Mouse (Mus musculus) induced T-regulatory cell, adult 2 months (primary cell): ENCODE results near the gene Tmem223.

Experiments
- DNase-seq: peaks from one replicate; pipeline ENCODE4 v3.0.0-alpha.2; 2012; ENCODE audit warnings: low read depth

Gene Tmem223

DNA sequence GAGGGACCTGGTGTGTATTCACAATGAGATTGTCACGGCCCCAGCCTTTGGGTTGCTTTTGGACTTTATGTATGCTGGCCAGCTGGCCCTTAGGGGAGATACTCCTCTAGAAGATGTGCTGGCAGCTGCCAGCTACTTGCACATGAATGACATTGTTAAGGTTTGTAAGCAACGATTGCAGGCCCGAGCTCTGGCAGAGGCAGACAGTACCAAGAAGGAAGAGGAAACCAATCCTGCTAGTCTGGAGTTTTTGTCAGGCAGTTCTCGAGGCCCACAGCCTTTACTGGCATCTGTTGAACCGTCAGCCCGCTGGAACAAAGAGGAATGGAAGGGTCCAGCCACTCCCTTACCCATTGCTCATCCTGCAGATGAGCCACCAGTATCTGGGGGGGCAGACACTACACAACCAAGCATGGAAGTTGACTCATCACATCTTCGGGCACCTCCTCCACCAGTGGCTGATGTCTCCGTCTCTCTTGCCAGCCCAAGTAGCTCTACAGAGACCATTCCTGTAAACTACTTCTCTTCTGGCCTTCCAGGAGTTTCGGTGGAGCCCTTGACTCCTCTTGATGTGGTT, 32.5 kb downstream of the Tmem223 start:
- DNase-seq, result no peak

DNA sequence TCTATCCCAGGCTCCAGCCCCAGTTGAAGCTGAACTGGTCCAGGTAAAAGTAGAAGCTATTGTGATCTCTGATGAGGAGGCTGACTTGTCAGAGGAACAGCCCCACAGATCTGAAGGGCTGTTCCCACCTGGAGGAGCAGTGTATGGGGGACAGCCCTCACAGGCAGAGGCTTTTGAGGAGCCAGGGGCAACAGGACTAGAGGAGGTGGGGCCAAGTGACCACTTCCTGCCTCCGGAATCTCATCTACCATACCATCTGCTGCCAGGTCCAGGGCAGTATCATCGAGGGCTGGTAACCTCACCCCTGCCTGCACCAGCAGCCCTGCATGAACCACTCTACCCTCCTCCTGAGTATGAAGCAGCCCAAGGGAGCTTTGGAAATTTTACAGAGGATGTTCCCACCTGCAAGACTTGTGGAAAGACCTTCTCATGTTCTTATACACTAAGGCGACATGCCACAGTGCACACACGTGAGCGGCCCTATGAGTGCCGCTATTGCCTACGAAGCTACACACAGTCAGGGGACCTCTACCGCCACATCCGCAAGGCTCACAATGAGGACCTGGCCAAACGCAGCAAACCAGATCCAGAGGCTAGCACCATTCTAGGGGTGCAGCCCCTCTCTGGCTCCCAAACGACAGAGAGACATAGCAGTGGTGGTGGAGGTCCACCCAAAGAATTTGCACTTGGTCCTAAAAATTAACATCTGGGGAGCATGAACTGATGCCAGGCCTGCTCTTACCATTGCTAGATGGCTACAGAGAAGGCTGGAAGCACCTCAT, 33.3 kb downstream of the Tmem223 start:
- DNase-seq, result no peak

DNA sequence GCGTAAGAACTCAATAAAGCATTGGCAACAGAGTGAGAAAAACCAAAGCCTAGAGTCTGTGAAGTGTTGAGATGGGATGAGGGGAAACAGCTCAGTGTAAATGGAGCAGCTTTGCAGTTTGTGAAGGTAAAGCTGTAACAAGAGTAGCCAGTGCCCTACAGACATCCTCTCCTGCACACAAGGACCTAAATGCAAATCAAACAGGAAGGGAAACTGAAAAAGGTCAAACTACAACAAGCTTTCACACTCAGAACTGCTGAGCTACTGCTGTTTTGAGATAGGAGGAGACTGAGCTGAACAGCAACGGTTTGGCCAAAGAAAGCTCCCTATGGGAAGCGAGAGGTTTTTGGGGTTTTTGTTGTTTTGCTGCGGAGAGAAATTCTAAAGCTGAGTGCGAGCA, 36.0 kb downstream of the Tmem223 start:
- DNase-seq, result peak; percentile 48

DNA sequence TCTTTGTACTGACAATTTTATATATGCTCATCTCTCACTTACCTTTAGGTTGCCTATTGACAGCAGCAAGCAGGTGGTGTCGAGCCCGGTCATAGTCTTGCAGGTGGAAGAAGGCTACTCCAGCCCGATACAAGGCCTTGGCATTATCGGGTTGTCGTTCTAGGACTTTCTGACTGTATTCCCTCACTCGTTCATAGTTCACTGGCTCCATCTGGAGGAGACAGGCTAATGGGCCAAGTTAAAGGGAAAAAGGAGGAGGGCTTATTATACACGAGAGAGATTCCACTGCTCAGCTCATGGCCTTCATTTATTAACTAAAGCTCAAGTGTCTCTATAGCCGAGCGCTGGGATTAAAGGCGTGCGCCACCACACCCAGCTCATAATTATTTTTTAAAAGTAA, 45.0 kb downstream of the Tmem223 start:
- no peak for DNase-seq

DNA sequence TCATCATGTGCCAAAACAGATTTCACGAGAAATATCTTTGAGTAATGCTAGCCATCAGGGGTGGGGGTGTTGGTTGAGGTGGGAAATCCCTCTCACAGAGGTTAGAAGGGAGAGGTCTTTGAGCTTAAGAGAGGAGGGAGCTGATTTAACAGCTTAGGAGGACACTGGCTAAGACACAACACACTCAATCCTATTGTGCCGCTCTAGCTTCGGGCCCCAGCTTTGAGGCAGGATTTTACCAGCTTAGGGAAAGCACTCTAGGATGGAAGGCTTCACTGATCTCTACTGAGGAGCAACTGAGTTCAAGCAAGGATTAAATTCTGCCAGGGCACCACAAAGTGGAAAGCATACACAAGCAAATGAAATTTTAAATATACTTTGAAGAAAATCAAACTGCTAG, 46.2 kb downstream of the Tmem223 start:
- DNase-seq, result no peak

DNA sequence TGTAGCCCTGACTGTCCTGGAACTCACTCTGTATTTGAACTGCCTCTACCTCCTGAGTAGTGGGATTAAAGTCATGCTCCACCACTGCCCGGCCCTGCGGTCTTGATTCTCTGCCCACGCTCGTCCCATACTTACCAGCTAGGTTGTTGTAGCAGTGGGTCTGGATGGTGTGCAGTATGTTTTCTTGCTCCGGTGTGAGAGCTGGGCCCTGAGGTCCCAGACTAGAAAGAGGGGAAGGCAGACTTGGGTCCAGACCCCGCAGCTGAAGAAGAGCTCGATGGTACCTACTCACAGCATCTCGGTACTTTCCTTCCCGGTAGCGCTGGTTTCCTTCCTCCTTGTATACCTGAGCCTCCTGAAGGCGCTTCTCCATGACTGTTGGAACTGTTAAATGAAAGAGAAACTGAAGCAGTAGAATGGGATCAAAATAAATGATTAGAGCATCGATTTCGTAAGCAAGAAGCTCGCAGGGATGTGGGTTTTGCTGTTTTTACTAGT, 47.6 kb downstream of the Tmem223 start:
- DNase-seq, result no peak

DNA sequence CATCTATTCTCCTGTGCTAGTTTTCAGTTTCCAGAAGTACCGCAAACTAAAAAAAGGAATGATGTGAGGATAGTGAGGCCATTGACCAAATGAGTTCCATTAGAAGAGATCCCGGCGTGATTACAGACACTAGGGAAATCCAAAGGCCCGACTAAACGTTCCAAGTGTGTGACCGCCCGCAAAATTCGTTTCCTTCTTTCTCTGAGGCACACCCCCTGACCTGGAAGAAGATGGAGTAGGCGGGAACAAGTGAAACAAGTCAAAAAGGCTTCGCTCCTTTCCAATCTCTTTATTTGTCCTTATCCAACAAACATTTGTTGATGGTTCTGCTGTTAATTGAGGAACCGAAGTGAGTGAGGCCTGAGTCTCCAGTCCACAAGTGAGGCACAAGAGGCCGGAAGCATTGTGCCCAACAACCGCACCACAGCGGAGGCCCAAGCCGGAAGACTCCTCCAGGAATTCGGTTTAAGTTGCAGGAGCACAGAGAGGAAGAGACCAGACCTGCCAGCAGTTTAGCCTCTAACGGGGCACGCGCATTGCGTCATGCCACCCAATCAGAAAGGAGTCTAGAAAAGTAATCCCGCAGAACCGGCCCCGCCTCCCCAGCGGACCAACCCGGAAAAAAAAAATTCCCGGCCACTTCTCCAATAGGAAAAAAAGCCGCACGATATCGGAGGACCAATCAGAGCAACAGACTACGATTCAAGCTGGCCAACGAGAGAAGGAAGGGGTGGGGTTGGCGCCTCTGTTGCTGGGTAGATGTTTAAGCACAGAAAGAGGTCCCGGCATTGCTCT, 48.2 kb downstream of the Tmem223 start, which contains the start of gene Ttc9c:
Ttc9c (minus strand) TSS at position 533 of the 795 bp plus-strand sequence.
- peak; percentile 97 for DNase-seq

DNA sequence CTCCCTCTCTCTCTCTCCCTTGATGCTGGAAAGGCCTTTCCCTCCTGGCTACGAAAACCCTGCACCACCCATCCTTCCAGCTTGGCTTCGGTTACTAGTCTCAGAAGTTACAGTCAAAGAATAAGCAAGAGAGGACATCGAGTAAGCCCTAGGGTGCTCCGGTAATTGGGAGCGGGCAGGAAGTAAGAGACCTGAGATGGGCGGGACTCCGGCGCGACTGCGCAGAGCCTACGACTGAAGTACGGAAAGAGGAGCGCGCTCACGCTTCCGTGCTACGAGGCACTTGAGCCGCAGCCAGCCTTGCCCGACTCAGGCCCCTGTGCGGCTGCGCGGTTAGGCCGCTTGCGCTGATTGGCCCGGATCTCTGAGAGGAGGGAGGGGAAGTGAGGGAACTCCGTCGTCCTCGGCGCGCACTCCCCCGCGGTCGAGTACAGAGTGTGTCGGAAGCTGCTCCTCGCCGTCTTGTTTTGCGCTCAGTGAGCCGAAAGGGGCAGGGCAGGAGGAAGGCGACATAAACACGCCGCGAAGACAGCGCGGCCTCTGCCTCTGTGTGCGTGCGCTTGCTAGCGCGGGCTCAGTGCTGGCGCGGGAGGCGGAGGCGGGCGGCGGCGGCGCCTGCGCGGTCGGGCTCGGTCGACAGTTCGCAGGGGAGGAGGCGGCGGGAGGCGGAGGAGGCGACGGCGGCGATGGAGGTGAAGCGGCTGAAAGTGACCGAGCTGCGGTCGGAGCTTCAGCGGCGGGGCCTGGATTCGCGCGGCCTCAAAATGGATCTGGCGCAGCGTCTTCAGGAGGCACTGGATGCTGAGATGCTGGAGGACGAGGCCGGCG, 49.0 kb downstream of the Tmem223 start, which contains the start of gene Hnrnpul2:
Hnrnpul2 (plus strand) TSS at position 415 of the 828 bp plus-strand sequence.
- peak; percentile 99 for DNase-seq

DNA sequence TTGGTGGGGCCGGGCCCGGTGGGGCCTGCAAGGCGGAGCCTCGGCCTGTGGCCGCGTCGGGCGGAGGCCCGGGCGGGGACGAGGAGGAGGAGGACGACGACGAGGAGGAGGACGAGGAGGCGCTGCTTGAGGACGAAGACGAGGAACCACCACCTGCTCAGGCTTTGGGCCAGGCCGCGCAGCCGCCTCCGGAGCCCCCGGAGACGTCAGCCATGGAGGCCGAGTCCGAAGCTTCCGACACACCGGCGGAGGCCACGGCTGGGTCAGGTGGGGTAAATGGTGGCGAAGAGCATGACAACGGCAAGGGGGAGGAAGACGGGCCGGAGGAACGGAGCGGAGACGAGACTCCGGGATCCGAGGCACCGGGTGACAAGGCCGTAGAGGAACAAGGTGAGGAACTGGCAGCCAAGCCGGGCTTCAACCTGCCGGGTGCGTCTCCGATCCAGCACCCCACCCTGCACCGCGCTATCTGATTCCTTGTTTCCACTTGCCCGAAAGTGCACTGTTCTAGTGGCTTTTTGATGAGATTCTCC, 49.7 kb downstream of the Tmem223 start:
- DNase-seq, result no peak

DNA sequence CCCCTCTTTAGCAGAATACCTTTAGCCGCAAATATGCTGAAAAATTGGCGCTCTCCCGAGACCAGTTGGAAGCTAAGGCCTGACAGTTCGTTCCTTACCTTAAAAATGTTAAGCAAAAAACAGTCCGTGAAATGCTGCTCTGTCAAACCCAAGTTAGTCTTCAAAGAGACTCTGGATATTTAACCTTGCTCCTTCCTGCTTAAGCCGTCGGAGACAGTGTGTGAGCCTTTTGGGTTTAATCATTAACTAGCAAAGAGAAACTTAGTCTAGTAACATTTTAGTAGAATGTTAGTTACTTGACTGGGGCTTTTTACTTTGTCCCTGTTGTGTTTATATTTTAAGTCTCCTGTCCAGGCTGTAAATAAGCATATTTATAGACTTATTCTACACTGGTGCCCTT, 50.4 kb downstream of the Tmem223 start:
- no peak for DNase-seq
